Mouse (Mus musculus): ENCODE measurements around the gene Trim66.
A peak's percentile ranks its signal among the peaks of the same experiment; 100 is the strongest.

The Trim66 gene

DNA sequence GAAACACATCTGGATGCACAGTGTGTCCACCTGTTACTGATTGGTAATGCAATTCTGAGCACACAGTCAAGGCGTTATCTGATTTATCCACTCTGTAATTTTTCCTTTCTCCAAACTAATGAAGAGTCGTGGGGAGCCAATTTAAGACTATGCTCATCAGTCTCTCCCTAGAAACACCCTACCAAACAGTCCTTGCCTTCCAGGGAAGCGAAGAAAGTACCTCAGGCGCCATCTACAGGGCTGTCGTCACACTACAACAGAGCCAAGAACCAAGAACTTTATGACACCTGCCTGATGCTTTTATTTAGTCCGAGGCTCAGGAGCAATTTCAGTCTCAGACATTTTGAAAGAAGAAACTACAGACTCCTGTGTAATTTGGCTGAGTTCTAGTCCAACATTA, 62.9 kb downstream of the Trim66 start:
- DNase-seq, result peak; percentile 33

DNA sequence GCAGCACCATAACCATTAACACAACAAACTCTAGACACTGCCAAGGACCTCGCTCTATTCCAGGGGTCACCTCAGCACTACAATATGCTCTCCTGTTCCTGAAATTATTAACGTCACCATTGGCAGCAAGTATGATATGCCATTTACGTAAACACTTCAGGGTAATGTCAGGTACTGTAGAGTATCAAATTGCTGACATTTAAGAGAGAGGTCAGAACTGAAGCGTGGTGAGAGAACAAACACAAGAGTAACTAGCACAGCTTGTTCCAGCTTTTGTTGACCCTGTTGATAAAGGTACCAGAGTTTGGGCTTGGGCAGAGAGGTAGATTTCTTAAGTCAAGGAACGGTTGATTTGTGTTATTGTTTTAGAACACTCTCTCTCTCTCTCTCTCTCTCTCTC, 65.2 kb downstream of the Trim66 start:
- DNase-seq, result no peak

DNA sequence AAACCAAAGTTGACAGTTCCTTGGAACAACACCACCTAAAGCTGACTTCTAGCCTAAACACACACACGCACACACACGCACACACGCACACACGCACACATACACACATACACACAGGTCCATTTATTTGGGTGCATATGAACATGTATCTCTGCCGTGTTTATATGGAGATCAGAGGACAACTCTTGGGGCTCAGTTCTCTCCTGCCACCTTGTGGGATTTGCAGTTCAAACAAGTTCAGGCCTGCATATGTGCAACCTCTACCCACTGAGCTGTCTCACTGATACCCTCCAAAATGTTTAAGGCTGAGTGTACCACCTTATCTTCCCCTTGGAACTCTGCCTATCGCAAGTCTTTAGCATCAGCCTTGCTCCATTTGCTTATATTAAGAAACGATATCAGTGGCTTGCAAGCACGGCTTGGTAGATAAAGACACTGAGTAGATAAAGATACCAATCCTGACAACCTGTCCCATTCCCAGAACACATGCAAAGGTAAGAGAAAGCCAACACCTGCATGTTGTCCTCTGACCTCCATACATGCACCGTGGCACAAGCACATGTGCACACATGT, 67.2 kb downstream of the Trim66 start:
- no peak for DNase-seq

DNA sequence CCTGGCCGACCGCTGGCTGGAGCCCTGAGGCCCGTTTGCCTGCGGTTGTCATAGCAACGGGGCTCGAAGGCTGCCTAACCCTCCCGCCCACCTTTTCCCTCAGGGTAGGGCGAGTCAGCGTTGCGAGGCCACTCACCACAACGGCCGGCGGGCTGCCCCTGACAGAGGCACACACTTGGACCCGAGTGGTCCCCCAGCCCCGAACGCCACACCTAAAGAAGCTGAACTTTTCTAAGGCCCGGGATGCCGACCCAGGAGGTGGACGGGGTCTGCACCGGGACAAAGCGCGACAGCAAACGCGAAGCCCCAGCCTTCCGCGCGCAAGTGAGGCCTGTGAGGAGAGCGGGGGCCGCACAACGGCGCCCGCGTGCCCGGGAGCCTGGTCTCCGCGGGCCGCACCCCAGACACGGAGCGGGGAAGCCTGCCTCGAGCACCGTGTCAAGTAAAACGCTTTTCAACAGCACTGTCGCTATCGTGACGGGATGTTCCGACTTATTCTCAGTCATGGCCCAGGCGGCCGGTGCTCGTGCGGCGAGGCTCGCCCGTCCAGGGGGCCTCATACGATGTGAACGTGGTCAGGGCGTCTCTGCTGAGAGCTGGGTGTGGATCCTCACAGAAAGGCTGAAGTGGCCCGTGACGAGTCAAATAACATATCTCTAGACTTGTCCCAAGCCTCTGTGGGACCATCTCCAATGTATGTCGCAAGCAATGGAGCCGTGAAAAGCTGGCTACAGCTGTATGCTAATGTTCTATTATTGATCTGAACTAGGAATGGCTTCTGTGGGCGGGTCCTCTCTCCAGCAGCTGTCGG, 68.9 kb downstream of the Trim66 start, which contains the start of gene Stk33:
Gene Stk33, minus strand, starts transcription at position 301 of the 811 bp plus-strand sequence.
- DNase-seq, result peak; percentile 7

DNA sequence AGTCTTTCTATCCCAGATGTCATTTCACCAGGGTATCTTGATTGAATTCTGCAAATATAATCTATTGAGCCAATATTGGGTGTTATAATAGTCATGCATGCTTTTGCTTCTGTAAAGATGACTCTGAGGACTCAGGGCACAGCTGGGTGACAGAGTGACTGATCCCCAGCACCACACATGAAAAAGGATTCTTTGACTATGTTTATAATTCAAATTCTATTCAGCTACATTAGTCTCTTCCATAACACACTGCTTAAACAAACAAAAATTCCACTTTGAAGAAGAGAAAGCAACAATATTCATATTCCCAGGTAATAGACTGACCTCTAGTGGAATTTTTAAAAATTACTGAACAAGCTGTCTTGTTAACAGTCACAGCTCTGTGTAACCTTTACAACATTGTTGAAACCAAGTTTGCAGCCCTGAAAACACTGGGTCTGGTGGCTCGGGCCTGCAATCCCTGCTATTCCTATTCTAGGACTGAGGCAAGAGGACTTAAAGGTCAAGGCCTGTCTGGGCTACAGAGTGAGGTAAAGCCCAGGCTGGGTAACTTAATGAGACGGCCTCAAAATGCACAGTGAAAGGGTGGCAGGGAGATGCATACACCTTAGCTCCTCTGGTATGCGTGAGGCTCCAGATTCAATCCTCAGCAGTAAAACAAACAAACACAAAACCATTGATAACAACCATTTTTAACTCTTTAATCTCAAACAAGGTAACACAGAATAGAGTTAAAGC, 83.3 kb downstream of the Trim66 start:
- DNase-seq, result peak; percentile 25

DNA sequence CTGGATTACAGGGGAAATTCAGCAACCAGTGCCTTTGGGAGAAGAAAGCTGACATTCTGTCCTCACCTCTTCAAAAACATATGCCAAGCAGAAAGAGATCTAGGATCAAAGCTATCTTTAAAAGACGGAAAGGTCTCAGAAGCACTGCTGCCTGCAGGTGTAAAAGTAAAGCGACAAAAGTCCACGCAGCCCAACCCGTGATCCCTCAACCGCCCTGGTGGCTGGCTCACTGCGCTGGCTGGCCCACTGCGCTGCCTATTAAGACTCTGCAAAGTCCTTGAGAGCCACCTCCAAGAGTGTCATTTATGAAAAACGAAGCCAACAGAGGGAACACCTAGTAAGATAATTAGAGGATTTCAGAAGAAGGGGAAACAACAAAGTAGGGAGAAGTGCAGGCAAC, 85.1 kb downstream of the Trim66 start:
- DNase-seq, result no peak

DNA sequence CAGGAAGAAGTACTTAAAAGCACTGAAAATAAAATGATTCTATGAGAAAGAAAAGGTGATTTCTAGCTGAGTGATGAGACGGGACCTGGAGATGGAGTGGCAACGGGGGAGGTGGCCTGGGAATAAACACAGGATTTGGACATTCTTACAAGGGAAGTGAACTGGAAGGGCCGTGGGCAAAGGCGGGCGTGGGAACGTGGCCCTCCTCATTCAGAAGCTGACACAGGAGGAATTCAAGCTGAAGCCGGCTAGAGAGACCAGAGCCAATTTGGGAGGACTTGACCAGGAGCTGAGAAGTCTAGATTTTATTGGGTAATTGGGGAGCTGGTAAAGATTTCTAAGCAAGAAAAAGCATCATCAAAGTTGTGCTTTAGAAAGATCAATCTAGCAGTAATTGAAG, 102.4 kb downstream of the Trim66 start:
- DNase-seq, result no peak

DNA sequence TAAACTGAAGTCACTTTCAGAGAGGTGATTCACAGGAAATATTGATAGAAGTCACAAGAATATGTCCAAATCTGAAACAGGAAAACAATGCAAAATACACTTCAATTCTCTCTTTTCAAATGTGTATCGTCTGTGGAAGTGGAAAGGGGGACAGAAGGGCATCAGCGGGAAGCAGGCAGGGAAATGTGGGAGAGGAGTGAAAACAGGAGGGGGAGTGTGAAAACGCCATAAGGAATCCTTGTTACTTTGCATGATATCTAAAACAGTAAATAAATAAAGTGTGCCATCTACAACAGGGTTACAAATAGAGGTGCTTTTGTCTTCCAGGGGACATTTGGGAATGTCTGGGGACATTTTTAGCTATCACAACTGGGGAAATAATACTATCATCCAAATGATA, 108.6 kb downstream of the Trim66 start:
- DNase-seq, result no peak

All from kidney, adult 9 months (tissue).